Mouse (Mus musculus): ENCODE measurements around the gene Agap1.

The Agap1 gene

DNA sequence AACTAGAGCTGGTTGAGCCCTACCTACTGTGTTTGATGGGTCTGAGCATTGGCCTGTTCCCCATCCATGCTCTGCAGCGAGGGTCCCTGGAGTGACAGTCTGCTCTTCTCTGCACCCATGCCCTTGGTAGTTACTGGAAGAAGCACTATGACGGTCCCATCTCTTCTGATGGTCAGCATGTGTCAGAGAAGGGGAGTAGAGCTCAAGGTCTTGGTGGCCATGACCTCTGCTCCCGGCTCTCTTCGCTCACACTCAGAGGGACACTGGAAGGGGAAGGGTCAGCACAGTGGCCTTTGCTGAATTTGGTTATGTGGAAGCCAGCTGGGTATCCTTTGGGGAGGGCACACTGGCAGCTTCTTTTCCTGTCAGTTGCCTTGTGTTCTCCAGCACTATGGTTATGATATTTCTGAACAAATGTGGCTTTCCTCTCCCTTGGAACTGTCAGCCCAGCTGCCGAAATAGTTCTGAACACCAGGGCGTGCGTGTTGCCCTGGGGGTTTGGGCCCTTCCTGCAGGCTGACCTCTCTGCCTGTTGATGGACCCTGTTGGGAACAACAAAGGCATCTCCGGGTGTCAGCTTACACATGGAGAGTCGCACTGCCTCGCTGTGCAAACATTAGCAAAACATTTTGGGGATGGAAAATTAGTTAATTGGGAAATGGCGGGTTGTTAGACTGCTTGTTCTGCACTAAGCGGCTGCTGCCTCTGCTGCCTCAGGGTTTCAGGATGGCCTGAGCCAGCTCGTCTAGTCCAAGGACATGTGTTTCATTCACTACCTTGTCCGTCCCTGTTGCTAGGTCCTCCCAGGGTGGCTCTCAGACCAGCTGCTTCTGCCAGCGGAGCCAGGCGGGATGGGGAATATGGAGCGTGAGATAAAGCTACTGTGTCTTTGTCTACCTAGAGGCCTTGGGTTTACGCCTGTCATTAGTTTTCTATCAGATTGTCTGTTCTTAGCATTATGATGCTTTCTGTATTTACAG lies 93.2 kb downstream of the Agap1 start:
- DNase-seq: no peak

DNA sequence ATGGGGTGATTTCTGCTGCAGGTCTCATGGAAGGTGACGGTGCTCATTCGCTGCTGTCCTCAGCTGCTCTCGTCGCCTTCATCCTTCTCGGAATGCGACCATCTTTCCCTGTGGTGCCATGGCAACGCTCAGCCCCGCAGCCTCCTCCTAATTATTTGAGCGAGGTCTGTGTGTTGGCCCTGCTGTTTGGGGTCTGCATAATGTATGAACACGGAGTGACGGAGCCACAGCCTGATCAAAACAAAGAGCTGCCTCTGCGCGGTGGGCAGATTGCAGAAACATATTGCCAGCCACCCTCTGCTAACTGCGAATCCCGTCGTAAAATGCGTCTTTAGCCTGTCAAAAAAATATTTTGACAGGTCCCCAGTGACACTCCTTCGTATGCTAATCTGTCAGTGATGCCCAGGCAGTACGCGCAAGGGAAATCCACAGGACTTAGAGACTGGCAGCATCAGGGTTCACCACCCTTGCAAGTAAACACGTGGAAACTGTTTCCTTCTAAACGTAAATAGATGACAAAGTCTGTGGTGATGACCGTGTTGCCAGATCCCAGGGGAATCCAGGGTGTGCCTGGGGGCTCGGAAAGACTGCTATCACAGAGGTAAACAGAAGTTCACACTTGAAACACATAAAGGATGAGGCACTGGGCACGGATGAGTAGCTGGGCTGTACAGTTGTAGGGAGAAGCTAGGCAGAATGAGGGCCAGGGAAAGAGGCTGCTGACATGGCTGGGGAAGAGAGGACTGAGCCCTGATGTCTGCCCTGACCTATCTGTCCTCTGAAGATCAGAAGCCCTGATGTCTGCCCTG lies 95.7 kb downstream of the Agap1 start:
- no peak for DNase-seq

DNA sequence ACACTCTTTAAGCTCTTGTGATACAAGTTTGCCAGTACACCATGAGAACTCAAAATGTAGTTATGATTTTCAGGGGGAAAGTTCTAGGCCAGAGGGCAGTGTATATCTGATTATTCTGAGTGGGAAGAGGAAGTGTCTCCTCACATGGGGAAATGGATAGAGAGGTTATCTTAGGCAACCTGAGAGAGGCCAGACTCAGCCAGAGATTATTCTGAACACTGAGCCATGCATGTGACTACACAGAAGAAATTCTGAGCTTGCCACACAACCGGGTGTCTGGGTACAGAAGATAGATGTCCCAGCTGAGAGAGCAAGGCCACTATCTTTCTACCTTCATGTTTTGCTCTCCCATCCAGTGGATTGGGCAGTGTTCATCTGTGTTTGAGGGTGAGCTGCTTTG lies 97.9 kb downstream of the Agap1 start:
- DNase-seq: no peak

DNA sequence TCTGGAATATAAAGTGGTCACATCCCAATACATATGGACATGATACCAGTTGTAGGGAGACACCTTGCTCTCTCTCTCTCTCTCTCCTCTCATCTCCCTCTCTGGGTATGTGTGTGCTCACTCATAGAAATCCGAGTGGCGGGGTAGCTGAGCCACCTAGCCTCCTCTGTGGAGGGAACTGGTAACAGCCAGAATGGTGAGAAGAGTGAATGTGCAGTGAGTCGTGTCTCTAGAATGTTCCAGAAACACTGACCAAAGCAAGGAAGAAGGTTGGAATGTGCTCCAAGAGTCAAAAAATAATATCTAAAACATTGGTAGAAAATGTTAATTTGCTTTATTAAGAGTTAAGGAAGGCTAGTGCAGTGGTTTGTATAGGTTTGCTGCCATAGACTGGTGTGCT lies 99.2 kb downstream of the Agap1 start:
- no peak for DNase-seq

DNA sequence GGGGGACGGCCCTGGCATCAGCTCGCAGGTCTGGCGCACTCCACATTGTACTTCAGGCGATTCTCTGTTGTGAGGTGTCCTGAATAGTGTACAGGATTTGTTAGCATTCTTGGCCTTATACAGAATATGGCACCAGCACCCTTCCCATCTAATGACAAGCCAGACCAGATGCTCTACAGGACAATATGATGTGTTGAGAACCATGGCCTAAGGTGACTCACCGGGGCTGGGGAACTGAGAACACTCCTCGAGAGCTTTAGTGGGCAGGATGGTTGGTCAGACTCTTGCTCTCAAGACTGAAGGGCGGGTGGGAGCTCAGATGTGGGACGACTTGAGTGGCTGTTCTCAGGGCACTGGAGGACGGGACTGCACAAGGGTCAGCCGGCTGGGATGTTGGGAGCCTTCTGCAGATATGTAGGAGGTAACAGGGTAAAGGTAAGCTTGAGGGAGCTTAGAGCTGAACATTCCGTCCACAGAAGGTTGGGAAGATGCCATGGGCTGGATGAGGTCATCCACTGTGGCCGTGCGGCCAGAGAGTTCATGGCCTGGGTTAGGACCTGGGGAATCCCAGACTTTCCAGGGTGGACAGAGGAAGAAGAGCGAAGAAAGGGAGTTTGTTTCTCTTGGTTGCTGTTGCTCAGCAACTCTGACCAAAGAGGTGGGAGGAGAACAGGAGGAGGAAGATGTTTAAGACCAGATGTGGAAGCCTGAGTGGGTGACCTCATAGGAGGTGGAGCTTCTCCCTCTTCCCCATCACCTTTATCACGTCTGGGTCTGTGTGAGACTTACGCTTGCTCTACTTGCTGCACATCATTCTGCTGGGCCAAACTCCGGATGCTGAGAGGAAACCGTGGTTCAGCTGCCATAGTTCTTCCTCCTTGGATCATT lies 100.6 kb downstream of the Agap1 start:
- no peak for DNase-seq

GRCm38 (mm10) chr1:89556006-89556405 lies 101.4 kb downstream of the Agap1 start:
- no peak for DNase-seq

DNA sequence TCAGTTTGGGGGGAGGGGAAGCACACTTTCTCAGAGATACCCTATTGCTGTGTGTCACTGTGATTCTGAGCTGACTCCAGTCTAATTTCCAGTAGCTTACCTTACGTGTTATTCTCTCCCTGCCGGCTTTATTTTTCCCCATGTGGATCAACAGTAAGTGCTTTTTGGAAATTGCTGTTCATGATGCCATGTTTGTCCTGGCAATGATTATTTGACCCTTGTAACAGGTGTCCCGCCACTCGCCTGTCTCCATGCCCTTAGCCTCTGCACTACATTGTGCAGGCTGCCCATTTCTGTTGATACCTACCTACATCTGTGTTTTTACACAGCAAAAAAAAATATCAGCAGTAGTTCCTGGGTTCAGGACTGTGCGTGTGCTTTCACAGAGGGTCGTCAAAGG lies 102.8 kb downstream of the Agap1 start:
- no peak for DNase-seq

DNA sequence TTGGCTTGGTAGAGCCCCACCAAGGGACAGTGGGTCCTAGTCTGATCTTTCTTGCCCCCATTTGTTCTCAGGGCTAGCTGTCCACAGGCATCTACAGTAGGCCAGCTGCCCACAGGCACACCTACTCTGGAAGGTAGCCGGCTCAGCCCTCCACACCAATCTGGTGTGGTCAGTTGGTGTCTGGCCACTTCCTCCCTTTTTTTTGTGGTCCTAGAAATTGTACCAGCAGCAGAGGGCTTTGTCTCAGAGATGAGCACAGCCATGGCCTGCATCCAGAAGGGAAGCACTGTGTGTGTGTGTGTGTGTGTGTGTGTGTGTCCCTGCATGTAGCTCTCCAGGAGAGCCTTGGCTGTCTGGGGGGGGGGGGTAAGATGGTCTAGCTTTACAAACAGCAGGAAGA lies 103.5 kb downstream of the Agap1 start:
- no peak for DNase-seq

- no peak for DNase-seq
These were observed 108.8 kb downstream of the Agap1 start for GRCm38 (mm10) chr1:89563399-89563798.

- no peak for DNase-seq
These were observed 112.2 kb downstream of the Agap1 start for GRCm38 (mm10) chr1:89566578-89567488.

GRCm38 (mm10) chr1:89568546-89569405 lies 114.2 kb downstream of the Agap1 start:
- DNase-seq: no peak

DNA sequence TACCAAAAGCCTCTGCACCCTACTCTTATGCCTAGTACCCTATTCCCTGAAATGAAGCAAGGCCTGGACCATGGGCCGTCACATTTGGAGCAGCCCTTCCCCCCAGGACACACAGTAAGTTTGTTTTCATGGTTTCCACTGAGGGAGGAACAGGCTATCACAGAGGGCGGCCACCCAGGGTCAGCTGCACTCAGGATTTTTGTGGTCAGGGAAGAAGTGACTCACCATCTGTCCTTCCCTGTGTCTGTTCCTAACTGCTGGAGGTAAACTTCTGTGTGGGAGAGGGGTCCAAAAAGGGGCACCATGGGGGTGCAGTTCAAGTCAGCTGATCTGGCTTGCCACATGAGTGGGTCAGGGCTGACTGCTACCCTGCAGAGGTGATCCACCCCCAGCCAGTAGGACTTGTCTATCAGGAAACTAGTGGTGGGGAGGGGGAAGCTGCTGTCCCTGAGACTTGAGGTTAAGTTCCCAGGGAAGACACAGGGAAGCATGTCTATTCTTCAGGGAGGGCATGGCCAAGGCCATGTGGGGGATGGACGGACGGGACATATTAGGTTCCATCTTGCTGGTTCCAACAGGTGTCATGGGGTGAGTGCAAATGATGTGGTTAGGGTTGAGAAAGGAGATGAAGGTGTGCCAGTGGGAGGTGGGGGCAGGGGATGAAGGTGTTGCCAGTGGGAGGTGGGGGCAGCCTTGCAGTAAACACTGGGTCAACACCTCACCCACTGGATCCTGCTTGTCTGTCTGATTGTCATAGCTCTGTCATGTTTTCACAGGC lies 116.1 kb downstream of the Agap1 start:
- DNase-seq: no peak

DNA sequence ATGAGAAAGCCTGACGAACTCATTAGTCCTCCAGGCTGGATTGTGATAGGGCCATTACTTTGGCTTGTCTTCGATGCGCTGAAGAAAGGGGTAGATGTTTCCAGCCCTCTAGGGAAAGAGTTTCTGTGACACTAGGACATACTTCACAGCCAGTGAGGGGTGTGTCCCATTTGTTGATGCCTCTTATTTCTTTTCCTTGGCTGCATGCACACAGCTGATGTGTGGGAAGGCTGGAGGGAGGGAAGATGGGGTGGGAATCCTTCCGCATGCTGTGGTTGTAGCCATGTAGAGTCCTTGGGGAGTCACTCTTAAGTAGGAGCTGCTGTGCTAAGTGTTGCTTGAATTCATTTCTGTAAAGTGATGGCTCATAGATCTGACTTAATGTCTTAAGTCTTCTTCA lies 118.9 kb downstream of the Agap1 start:
- no peak for DNase-seq

GRCm38 (mm10) chr1:89574941-89575890 lies 120.6 kb downstream of the Agap1 start:
- no peak for DNase-seq

- no peak for DNase-seq
These were observed 121.7 kb downstream of the Agap1 start for GRCm38 (mm10) chr1:89576174-89576890.

GRCm38 (mm10) chr1:89576985-89577384 lies 122.4 kb downstream of the Agap1 start:
- DNase-seq: no peak

DNA sequence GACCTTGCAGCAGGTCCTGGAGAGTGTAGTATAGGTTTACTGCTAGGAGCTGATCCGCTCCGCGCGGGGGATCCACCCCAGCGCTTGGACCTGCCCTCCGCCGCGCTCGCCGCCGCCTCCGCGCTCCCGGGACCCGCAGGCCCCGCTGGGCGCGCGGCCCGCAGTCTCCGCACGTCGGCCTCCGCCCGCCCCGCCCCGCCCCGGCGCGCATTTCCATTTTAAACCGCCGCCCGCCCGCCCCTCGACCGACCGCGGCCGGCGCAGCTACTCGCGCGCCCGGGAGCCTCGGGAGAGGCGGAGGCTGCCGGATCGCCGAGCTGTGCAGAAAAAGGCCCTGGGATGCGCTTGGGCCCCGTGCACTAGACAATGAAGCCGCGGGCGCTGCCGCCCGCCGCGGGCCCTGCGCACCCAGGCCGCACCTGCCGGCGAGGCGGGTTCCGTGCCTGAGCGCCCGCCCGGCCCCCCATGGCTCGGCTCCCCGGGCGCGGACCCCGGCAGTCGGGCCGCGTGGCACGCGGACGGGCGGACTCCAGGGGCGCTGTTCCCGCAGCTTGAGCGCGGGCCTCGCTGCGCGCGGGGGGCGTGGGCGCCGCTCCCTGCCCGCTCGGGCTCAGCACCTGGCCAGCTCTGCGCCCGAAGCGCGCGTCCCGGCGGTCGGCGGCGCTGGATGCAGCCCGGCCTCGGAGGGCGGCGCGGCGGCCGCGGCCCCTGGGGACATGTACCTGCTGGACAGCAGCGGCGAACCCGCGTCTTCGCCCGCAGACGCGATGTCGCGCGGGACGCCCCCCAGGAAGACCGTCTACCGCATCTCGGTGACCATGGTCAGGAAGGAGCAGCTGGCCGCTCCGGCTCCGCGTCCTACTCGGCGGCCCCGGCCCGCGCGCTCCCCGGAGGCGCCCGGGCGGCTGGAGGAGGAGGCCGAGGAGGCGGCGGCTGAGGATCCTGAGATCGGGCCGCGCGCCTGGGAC lies 125.7 kb downstream of the Agap1 start:
- peak; percentile 61 for DNase-seq
